Mouse (Mus musculus) midbrain, embryonic 10.5 days (tissue): ENCODE data around the gene Gm4312. TPM values are rescaled to one million over a fixed set of nuclear protein-coding genes. Genes with fewer than 3 reads are reported as not detected.
"Not testable (repeated sequence)": the region's sequence is repeated elsewhere in the genome, so short reads cannot be mapped to it uniquely, and the experiment has no call there.

Experiments
- DNase-seq: peaks from one replicate; pipeline ENCODE4 v3.0.0-alpha.2; 2017; ENCODE audit warnings: low spot score
- H3K27ac ChIP-seq: fragments of 300-500 bp; sonication (generic); replicated peaks from 2 replicates; pipeline ENCODE4 v1.5.1; 2016; ENCODE audit warnings: mild to moderate bottlenecking
- H3K27me3 ChIP-seq: fragments of 300-500 bp; sonication (generic); 2 replicates; pipeline ENCODE4 v1.6.1; 2016; ENCODE audit warnings: low read depth, mild to moderate bottlenecking; ENCODE audit not compliant: poor library complexity, severe bottlenecking
- H3K36me3 ChIP-seq: fragments of 300-500 bp; sonication (generic); 2 replicates; pipeline ENCODE4 v1.6.1; 2016; ENCODE audit warnings: mild to moderate bottlenecking, moderate library complexity
- H3K4me1 ChIP-seq: fragments of 300-500 bp; sonication (generic); 2 replicates; pipeline ENCODE4 v1.6.1; 2016
- H3K4me3 ChIP-seq: fragments of 300-500 bp; sonication (generic); 2 replicates; pipeline ENCODE4 v1.5.1; 2016; ENCODE audit warnings: mild to moderate bottlenecking, moderate library complexity
- H3K9me3 ChIP-seq: fragments of 300-500 bp; sonication (generic); replicated peaks from 2 replicates; pipeline ENCODE4 v1.6.1; 2016; ENCODE audit warnings: mild to moderate bottlenecking
- WGBS: fragments of 180-500 bp; shearing (Covaris S2); methylation state at CpG from one replicate; pipeline ENCODE4 v1.1.7; 2016; 5-methylcytosine and 5-hydroxymethylcytosine counted together
- polyA plus RNA-seq: library from polyadenylated mRNA; unstranded; fragments of >200 nt; fragmentation: Nextera tagmentation; extraction: Ambion mirVana; gene quantifications from 2 replicates; pipeline ENCODE4 v1.2.1, GENCODE M21; 2016

Gene Gm4312
- not detected in 2 replicates for polyA plus RNA-seq

DNA sequence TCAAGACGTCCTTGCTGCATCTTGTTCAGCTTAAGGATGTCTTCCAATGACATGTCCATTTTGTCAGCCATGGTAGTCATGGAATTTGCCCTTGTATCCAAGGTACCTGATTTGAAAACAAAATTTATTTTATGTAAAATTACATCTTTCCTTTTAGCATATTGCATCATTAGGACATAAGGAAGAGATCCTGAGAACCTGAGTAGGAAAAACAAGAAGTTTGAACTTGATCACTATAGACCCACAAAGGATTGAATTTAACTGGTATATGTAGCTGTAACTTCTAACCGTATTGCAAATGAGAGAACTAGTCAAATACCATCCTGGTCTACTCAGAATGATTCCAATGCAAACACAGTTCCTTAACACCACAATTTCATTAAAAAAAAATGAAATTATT is at the start of gene Gm4312:
Gene Gm4312, minus strand, starts transcription at position 101 of the 400 bp plus-strand sequence.
- H3K27ac ChIP-seq, H3K27me3 ChIP-seq, H3K4me3 ChIP-seq, DNase-seq, H3K4me1 ChIP-seq, H3K36me3 ChIP-seq, H3K9me3 ChIP-seq: not testable (repeated sequence)
- no CpG with 5 or more reads among the region's 2 CpGs for WGBS

- no peaks in the 10 kb centered on the region for H3K36me3 ChIP-seq
- H3K9me3 ChIP-seq, result no peaks in the 10 kb centered on the region
- no peaks in the 10 kb centered on the region for H3K27me3 ChIP-seq
- H3K4me3 ChIP-seq, result no peak overlapping the region
- no peak overlapping the region for H3K27ac ChIP-seq
- no peak for DNase-seq
- no peaks in the 10 kb centered on the region for H3K4me1 ChIP-seq
- 88% methylated on average over 2 of the region's 2 CpGs for WGBS
These were observed 45.2 kb upstream of the Gm4312 start for GRCm38 (mm10) chr10:100427592-100427991.

DNA sequence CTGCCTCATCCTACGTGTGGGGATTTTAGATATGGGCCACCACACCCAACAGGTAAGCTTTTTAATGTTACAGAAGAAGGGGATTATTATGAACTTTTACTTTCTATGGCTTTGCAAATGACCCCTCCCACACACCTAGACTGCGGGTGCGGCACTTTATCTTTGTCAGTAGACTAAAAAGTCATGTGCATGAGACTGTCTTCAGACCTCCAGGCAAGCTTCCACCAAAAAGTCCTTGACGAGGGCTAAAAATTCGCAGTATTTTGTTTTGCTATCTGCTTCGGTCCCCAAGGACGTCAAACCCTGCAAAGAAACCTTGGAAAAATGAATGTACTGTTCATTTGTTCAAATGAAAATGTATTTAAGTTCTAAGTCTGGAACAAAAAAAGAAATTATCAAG is 33.2 kb upstream of the Gm4312 start:
- Histone ChIP-seq H3K4me3 (no peak overlapping the region), H3K27me3 (no peaks in the 10 kb centered on the region), H3K4me1 (no peaks in the 10 kb centered on the region), H3K27ac (no peak overlapping the region), H3K9me3 (no peaks in the 10 kb centered on the region), H3K36me3 (no peaks in the 10 kb centered on the region)
- WGBS, result 91% methylated on average over 7 of the region's 7 CpGs
- DNase-seq, result no peak

DNA sequence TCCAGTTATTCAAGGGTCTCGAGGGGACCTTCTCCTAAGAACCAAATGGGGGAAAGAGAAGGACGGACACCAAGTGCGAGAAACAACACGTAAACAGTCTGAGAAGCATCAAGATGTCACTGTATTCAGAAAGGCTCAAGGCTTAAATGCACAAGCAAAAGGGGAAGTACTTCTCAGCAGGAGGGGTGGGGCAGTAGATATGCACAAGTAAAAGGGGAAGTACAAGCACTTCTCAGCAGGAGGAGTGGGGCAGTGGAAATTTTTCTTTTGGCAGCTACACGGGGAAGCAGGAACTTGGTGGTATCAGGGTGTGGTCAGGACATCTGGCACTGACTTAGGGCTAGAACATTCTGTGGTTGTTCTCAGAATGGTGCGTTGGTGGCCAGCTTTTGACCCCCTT is 19.9 kb upstream of the Gm4312 start:
- DNase-seq, H3K4me1 ChIP-seq, H3K27ac ChIP-seq, H3K36me3 ChIP-seq, H3K9me3 ChIP-seq, H3K4me3 ChIP-seq, H3K27me3 ChIP-seq: not testable (repeated sequence)
- WGBS, result 84% methylated on average over 6 of the region's 6 CpGs

GRCm38 (mm10) chr10:100361038-100361437 is 21.3 kb downstream of the Gm4312 start, which contains the start of gene Gm4307:
Gene Gm4307, plus strand, starts transcription at chr10:100361338.
- not testable (repeated sequence) for H3K9me3 ChIP-seq, H3K36me3 ChIP-seq, H3K27ac ChIP-seq, H3K4me1 ChIP-seq, DNase-seq, H3K27me3 ChIP-seq, H3K4me3 ChIP-seq
- no CpG with 5 or more reads among the region's 3 CpGs for WGBS

GRCm38 (mm10) chr10:100356841-100357240 is 25.5 kb downstream of the Gm4312 start:
- H3K4me3 ChIP-seq, H3K36me3 ChIP-seq, H3K27ac ChIP-seq, DNase-seq, H3K27me3 ChIP-seq, H3K4me1 ChIP-seq, H3K9me3 ChIP-seq: not testable (repeated sequence)
- WGBS, result 77% methylated on average over 2 of the region's 2 CpGs

DNA sequence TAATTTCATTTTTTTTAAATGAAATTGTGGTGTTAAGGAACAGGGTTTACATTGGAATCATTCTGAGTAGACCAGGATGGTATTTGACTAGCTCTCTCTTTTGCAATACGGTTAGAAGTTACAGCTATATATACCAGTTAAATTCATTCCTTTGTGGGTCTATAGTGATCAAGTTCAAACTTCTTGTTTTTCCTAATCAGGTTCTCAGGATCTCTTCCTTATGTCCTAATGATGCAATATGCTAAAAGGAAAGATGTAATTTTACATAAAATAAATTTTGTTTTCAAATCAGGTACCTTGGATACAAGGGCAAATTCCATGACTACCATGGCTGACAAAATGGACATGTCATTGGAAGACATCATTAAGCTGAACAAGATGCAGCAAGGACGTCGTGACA is 31.6 kb downstream of the Gm4312 start, which contains the start of gene Gm4305:
Gene Gm4305, plus strand, starts transcription at position 301 of the 400 bp plus-strand sequence.
- H3K9me3 ChIP-seq, H3K4me1 ChIP-seq, H3K36me3 ChIP-seq, H3K27ac ChIP-seq, H3K4me3 ChIP-seq, H3K27me3 ChIP-seq, DNase-seq: not testable (repeated sequence)
- no CpG with 5 or more reads among the region's 3 CpGs for WGBS

- H3K27ac ChIP-seq, H3K9me3 ChIP-seq, H3K4me3 ChIP-seq, H3K4me1 ChIP-seq, H3K27me3 ChIP-seq, H3K36me3 ChIP-seq, DNase-seq: not testable (repeated sequence)
- no CpG with 5 or more reads among the region's 3 CpGs for WGBS
These were observed 36.7 kb downstream of the Gm4312 start, which contains the start of gene Gm4303 for GRCm38 (mm10) chr10:100345672-100346071. Gene Gm4303, plus strand, starts transcription at chr10:100345972.

- not testable (repeated sequence) for H3K27me3 ChIP-seq, DNase-seq, H3K9me3 ChIP-seq, H3K36me3 ChIP-seq, H3K27ac ChIP-seq, H3K4me1 ChIP-seq, H3K4me3 ChIP-seq
- whole genome bisulfite sequencing, result no CpG with 5 or more reads among the region's 3 CpGs
These were observed 41.8 kb downstream of the Gm4312 start, which contains the start of gene Gm4302 for GRCm38 (mm10) chr10:100340536-100340935. Gene Gm4302, plus strand, starts transcription at chr10:100340836.

- DNase-seq, H3K27ac ChIP-seq, H3K36me3 ChIP-seq, H3K9me3 ChIP-seq, H3K4me3 ChIP-seq, H3K4me1 ChIP-seq, H3K27me3 ChIP-seq: not testable (repeated sequence)
- no CpG with 5 or more reads among the region's 2 CpGs for WGBS
These were observed 47.0 kb downstream of the Gm4312 start, which contains the start of gene Gm4301 for GRCm38 (mm10) chr10:100335376-100335775. Gene Gm4301, plus strand, starts transcription at chr10:100335676.

Other genes with a start within 250 kb of the Gm4312 start
- not detected in 2 replicates for gene Gm4301, start 46.9 kb downstream of the Gm4312 start, polyA plus RNA-seq
- not detected in 2 replicates for gene Gm4302, start 41.7 kb downstream of the Gm4312 start, polyA plus RNA-seq
- not detected in 2 replicates for gene Gm4303, start 36.6 kb downstream of the Gm4312 start, polyA plus RNA-seq
- not detected in 2 replicates for gene Gm4305, start 31.5 kb downstream of the Gm4312 start, polyA plus RNA-seq
- gene Gm4307, start 21.2 kb downstream of the Gm4312 start, polyA plus RNA-seq, result not detected in 2 replicates
- 17.4 and 19.1 TPM in 2 replicates for gene Tmtc3, start 104.8 kb upstream of the Gm4312 start, polyA plus RNA-seq
- gene Cep290, start 105.0 kb upstream of the Gm4312 start, polyA plus RNA-seq, result 5.0 and 5.8 TPM in 2 replicates
- 10.4 and 11.0 TPM in 2 replicates for gene 4930430F08Rik, start 207.9 kb upstream of the Gm4312 start, polyA plus RNA-seq
- gene 1700017N19Rik, start 207.9 kb upstream of the Gm4312 start, polyA plus RNA-seq, result not detected in 2 replicates